Mouse (Mus musculus) forebrain, embryonic 10.5 days (tissue): Measurements from ENCODE around the gene Syt2. TPM values are rescaled to one million over a fixed set of nuclear protein-coding genes. Genes with fewer than 3 reads are reported as not detected.

Source experiments
- DNase-seq: peaks from one replicate; pipeline ENCODE4 v3.0.0-alpha.2; 2017; ENCODE audit warnings: low spot score; ENCODE audit errors: extremely low spot score
- H3K27ac ChIP-seq: fragments of 300-500 bp; sonication (generic); 2 replicates; pipeline ENCODE4 v1.5.1; 2016; ENCODE audit warnings: mild to moderate bottlenecking
- H3K27me3 ChIP-seq: fragments of 300-500 bp; sonication (generic); 2 replicates; pipeline ENCODE4 v1.6.1; 2016; ENCODE audit warnings: mild to moderate bottlenecking; ENCODE audit not compliant: poor library complexity, severe bottlenecking
- H3K36me3 ChIP-seq: fragments of 300-500 bp; sonication (generic); replicated peaks from 2 replicates; pipeline ENCODE4 v1.6.1; 2016; ENCODE audit warnings: mild to moderate bottlenecking, moderate library complexity
- H3K4me1 ChIP-seq: fragments of 300-500 bp; sonication (generic); 2 replicates; pipeline ENCODE4 v1.6.1; 2016
- H3K4me3 ChIP-seq: fragments of 300-500 bp; sonication (generic); 2 replicates; pipeline ENCODE4 v1.5.1; 2016; ENCODE audit warnings: mild to moderate bottlenecking, moderate library complexity
- H3K9me3 ChIP-seq: fragments of 300-500 bp; sonication (generic); 2 replicates; pipeline ENCODE4 v1.6.1; 2016; ENCODE audit warnings: mild to moderate bottlenecking, moderate library complexity
- WGBS: fragments of 180-500 bp; shearing (Covaris S2); methylation state at CpG from one replicate; pipeline ENCODE4 v1.1.7; 2016; 5-methylcytosine and 5-hydroxymethylcytosine counted together
- polyA plus RNA-seq: library from polyadenylated mRNA; unstranded; fragments of >200 nt; fragmentation: Nextera tagmentation; extraction: Ambion mirVana; gene quantifications from 2 replicates; pipeline ENCODE4 v1.2.1, GENCODE M21; 2016

The Syt2 gene
- 0.75 and 0.95 TPM in 2 replicates for polyA plus RNA-seq

DNA sequence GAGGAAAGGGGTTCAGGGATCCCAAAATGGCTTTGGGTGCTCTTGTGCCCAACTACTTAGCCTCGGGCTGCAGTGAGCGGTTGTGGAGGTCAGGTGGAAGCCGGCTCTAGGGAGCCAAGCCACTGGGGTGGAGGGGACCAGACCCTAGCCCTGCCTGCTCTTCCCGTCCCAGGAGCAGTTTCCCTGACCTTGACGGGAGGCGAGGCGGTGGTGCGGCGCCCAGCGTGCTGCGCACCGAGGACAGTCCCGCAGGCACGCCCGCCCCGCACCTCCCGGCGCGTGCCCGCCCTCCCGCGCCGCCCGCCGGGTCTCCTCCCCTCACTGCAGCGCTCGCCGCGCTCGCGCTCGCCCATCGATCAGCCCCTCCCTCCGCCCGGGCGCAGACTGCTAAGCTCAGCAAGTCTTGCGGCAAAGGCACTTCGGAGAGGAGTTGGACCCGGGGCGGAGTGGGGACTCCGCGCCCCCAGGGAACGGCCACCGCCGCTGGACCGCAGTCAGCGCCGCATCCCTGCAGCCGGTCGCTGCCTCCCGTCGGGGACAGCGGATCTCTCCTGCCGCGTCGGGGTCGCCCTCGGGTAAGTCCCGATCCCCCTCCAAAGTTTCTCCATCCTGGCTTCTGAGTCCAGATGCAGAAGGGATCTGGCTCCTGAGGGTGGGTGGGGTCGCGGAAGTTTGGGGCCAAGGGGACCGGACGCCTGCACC is at the start of gene Syt2:
TSS of gene Syt2 (plus strand) at position 417 of the 702 bp plus-strand sequence.
- Histone ChIP-seq H3K36me3 (no peaks in the 10 kb centered on the region), H3K4me1 (peaks cover 29% of the 10 kb centered on the region), H3K27me3 (peaks cover 100% of the 10 kb centered on the region), H3K4me3 (peak within 1 kb of the TSS; percentile 52), H3K9me3 (no peaks in the 10 kb centered on the region), H3K27ac (0 out of 2 replicates have a peak within 1 kb of the TSS, but pooled peaks have one; percentile 1)
- WGBS = under 1% methylated on average over 61 of the region's 63 CpGs
- peak; percentile 47 for DNase-seq

DNA sequence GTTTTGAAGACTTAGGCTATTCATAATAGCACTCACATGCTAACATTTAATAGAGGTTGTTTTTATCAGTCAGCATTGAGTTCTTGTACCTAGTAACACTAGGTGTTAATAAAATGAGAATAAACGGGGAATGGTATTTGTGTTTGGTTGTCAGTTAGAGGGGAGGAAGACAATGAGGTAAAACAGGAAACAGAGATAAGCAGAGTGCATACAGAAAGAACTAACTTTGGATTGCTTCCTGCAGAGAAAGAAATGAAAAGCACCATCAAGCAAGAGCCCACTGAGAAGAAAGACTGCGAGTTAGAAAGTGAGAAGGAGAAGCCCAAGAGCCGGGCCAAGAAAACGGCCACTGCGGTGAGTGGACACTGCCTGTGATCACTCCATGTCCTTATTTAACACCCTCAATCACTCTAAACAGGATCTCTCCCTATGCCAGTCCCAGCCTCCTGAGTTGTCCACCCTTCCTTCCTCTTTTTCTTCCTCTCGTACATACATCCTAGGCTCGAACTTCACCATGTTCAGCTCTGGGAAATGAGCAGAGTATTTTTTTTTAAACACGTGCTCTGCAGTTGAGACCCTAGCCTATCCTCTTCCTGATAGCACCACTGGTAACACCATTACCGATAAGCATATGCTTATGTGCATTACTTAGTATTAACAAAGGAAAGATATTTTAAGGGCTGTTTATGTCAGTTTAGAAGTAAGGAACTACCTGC is 49.0 kb upstream of the Syt2 start:
- Histone ChIP-seq H3K4me1 (no peaks in the 10 kb centered on the region), H3K4me3 (no peak overlapping the region), H3K36me3 (peaks cover 99% of the 10 kb centered on the region), H3K27me3 (no peaks in the 10 kb centered on the region), H3K27ac (no peak overlapping the region), H3K9me3 (no peaks in the 10 kb centered on the region)
- no peak for DNase-seq
- 90% methylated on average over 9 of the region's 9 CpGs for WGBS

DNA sequence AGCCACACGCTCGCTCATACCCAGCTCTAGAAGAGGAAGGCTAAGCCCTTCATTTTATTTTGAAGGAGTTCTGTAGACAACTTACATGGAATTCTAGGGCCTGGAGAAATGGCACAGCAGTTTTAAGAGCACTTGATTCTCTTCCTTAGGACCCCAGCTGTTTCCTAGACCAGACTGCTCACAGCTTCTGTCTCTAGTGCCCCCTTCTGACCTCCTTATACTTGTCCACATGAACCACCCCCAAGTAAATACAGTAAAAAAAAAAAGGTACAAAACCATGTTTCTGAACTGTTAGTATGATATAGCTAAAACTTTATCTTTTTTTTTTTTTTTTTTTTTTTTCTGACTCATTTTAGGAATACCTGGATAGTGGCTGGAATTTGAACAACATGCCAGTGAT is 42.4 kb upstream of the Syt2 start:
- WGBS = 97% methylated on average over 2 of the region's 2 CpGs
- H3K4me1 ChIP-seq = no peaks in the 10 kb centered on the region
- H3K27ac ChIP-seq = no peak overlapping the region
- H3K4me3 ChIP-seq = no peak overlapping the region
- H3K27me3 ChIP-seq = no peaks in the 10 kb centered on the region
- H3K9me3 ChIP-seq = no peaks in the 10 kb centered on the region
- H3K36me3 ChIP-seq = peaks cover 97% of the 10 kb centered on the region
- DNase-seq = no peak

DNA sequence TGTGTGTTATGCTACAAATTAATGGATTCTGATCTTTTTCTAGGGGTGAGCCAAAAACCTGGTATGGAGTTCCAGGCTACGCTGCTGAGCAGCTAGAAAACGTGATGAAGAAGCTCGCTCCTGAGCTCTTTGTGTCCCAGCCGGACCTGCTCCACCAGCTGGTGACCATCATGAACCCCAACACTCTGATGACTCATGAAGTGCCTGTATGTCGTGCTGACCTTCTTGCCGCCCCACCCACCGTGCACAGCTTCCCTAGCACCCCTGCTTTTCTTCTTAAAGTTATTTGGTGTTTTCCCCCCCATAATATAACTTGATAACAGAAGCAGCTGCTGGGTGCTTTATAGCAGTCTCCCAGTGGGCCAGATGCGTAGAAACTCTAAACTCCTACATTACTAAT is 40.8 kb upstream of the Syt2 start:
- Histone ChIP-seq H3K9me3 (no peaks in the 10 kb centered on the region), H3K27ac (no peak overlapping the region), H3K4me1 (no peaks in the 10 kb centered on the region), H3K36me3 (peaks cover 97% of the 10 kb centered on the region), H3K27me3 (no peaks in the 10 kb centered on the region), H3K4me3 (no peak overlapping the region)
- DNase-seq = no peak
- 94% methylated on average over 8 of the region's 8 CpGs for WGBS

DNA sequence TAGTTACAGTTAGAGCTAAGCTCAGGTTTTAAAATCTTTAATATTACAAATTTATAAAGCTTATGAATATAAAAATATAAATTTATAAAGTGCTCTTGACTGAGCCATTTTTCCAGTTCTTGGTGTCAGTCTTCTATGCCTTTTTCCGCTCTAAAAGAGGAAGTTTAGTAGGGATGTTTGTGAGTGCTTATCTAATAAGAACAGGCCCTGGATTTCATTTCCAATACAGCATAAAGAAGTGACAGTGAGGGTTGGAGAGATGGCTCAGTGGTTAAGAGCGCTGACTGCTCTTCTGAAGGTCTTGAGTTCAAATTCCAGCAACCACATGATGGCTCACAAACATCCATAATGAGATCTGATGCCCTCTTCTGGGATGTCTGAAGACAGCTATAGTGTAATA is 40.1 kb upstream of the Syt2 start:
- no peak overlapping the region for H3K27ac ChIP-seq
- H3K4me3 ChIP-seq = no peak overlapping the region
- no peak for DNase-seq
- WGBS = 94% methylated on average over 2 of the region's 2 CpGs
- H3K27me3 ChIP-seq = no peaks in the 10 kb centered on the region
- H3K36me3 ChIP-seq = peaks cover 97% of the 10 kb centered on the region
- no peaks in the 10 kb centered on the region for H3K9me3 ChIP-seq
- H3K4me1 ChIP-seq = no peaks in the 10 kb centered on the region

DNA sequence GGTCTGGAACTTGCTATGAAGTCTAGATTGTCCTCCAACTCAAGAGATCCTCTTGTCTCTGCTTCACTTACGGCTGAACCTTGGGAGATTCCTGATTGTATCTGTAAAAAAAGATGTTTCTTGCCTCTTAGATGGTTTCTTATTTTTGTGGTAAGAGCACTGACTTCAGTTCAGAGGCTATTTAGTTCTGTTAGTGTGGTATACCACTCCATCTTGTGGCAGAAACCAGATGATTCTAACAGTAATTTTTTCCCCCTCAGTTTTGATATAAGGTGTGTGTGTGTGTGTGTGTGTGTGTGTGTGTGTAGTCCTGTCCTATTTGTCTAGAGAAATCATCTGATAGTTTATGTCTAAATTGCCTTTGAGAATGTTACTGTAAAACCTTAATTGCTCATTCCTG is 39.2 kb upstream of the Syt2 start:
- Histone ChIP-seq H3K27ac (no peak overlapping the region), H3K9me3 (no peaks in the 10 kb centered on the region), H3K4me1 (no peaks in the 10 kb centered on the region), H3K27me3 (no peaks in the 10 kb centered on the region), H3K36me3 (peaks cover 96% of the 10 kb centered on the region), H3K4me3 (no peak overlapping the region)
- DNase-seq = no peak
- WGBS = 98% methylated on average over 1 of the region's 1 CpGs

DNA sequence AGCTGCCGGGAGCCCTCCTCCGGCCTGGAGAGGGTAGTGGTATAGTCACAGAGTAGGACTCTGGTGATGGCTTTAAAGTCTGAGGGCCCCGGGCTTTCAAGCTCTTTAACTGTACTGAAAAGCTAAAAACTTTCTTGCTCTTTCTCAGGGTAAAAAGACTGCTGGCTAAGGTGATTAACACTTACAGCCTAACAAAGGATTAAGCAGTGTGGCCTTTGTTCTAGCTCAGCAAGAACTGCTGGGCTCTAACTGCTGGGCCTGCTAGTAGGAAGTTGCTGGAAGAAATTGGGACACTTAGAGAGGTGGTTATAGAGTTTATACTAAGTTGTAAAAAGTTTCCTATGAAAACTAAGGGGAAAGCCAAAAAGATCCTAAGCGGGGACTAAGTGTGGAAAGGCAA is 37.3 kb upstream of the Syt2 start:
- WGBS = 53% methylated on average over 4 of the region's 4 CpGs
- no peaks in the 10 kb centered on the region for H3K27me3 ChIP-seq

DNA sequence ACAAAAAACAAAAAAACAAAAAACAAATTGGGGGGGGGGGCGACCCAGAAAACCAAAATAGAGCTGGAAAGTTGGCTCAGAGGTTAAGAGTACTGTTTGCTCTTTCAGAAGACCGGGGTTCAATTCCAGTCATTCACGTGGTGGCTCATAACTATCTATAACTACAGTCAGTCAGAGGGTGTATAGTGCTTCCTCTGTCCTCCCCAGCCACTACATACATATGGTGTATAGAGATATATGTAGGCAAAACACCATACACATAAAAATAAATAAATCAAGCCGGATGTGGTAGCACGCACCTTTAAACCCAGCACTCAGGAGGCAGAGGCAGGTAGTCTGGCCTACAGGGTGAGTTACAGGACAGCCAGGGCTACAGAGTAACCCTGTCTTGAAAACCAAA is 31.9 kb upstream of the Syt2 start:
- 94% methylated on average over 5 of the region's 5 CpGs for WGBS
- DNase-seq = no peak
- Histone ChIP-seq H3K36me3 (peaks cover 98% of the 10 kb centered on the region), H3K4me1 (no peaks in the 10 kb centered on the region), H3K27me3 (no peaks in the 10 kb centered on the region), H3K27ac (no peak overlapping the region), H3K4me3 (no peak overlapping the region), H3K9me3 (no peaks in the 10 kb centered on the region)

More for the DNA sequence above, 37.3 kb upstream of the Syt2 start:
- DNase-seq = no peak
- Histone ChIP-seq H3K9me3 (no peaks in the 10 kb centered on the region), H3K4me3 (no peak overlapping the region), H3K27ac (no peak overlapping the region), H3K36me3 (peaks cover 99% of the 10 kb centered on the region), H3K4me1 (no peaks in the 10 kb centered on the region)

DNA sequence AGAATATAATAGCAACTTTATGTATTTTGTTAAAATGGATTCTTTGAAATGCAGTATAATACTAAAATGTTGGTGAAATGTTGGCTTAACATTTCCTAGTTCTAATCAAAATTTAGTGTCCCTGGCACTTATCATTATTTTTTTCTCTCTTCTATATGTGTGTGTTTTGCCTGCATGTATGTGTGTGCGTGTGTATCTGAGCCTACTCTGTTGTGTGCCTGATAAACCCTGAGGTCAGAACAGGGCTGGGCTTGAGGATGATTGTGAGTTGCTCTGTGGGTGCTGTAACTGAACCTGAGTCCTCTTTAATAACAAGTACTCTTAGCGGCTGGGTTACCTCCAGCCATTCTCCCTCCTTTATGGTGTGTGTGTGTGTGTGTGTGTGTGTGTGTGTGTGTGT is 31.5 kb upstream of the Syt2 start:
- Histone ChIP-seq H3K27ac (no peak overlapping the region), H3K4me3 (no peak overlapping the region), H3K9me3 (no peaks in the 10 kb centered on the region), H3K27me3 (no peaks in the 10 kb centered on the region), H3K4me1 (no peaks in the 10 kb centered on the region), H3K36me3 (peaks cover 98% of the 10 kb centered on the region)
- 94% methylated on average over 2 of the region's 2 CpGs for WGBS
- no peak for DNase-seq

DNA sequence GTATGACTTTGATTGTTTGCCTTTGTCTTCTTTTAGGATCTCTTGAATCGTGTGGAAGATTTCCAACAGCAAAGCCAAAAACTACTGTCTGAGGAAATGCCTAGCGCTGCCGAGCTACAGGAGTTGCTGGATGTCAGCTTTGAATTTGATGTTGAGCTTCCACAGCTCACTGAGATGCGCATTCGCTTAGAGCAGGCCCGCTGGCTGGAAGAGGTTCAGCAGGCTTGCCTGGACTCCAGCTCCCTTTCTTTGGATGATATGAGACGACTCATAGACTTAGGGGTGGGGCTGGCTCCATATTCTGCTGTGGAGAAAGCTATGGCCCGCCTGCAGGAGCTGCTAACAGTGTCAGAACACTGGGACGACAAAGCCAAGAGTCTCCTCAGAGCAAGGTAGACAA is 28.8 kb upstream of the Syt2 start:
- H3K4me3 ChIP-seq = no peak overlapping the region
- DNase-seq = no peak
- H3K9me3 ChIP-seq = no peaks in the 10 kb centered on the region
- no peaks in the 10 kb centered on the region for H3K27me3 ChIP-seq
- no peaks in the 10 kb centered on the region for H3K4me1 ChIP-seq
- H3K27ac ChIP-seq = no peak overlapping the region
- 91% methylated on average over 9 of the region's 9 CpGs for WGBS
- peaks cover 99% of the 10 kb centered on the region for H3K36me3 ChIP-seq

DNA sequence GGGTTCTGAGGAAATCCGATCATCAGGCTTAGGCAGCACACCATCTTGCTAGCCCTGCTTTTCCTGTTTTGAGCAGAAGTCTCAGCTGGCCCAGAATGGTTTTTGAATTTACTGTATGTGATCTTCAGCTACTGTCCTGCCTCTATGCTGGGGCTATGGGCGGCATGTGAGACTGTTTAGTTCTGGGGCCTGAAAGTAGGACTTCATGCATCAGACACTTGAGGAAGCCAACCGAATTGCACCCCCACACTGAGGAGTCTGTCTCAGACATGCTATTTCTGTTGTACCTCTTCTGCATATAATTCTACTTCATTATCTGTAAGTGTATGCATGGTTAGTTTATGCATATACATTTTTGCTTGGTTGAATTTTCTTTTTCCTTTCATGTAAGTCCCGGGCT is 21.2 kb upstream of the Syt2 start:
- no peaks in the 10 kb centered on the region for H3K4me1 ChIP-seq
- H3K4me3 ChIP-seq = no peak overlapping the region
- DNase-seq = no peak
- no peaks in the 10 kb centered on the region for H3K27me3 ChIP-seq
- no peak overlapping the region for H3K27ac ChIP-seq
- 95% methylated on average over 4 of the region's 4 CpGs for WGBS
- no peaks in the 10 kb centered on the region for H3K9me3 ChIP-seq
- H3K36me3 ChIP-seq = peaks cover 100% of the 10 kb centered on the region

DNA sequence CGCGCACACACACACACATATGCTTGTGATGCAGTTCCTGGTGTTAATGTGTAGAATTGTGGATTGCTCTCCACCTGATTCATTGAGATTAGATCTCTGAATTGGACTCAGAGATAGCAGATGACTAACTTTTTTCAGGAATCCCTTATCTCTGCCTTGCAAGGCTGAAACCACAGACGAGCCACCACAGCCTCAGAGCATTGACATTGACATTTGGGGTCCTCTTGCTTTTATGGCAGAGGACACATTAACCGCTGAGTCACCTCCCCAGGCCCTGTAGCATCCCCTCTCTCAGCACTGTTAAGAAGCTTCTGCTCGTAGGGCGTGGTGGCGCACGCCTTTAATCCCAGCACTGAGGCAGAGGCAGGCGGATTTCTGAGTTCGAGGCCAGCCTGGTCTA is 17.0 kb upstream of the Syt2 start:
- WGBS = 96% methylated on average over 10 of the region's 10 CpGs
- DNase-seq = no peak
- Histone ChIP-seq H3K4me3 (no peak overlapping the region), H3K9me3 (no peaks in the 10 kb centered on the region), H3K27me3 (no peaks in the 10 kb centered on the region), H3K36me3 (peaks cover 100% of the 10 kb centered on the region), H3K27ac (no peak overlapping the region), H3K4me1 (no peaks in the 10 kb centered on the region)

DNA sequence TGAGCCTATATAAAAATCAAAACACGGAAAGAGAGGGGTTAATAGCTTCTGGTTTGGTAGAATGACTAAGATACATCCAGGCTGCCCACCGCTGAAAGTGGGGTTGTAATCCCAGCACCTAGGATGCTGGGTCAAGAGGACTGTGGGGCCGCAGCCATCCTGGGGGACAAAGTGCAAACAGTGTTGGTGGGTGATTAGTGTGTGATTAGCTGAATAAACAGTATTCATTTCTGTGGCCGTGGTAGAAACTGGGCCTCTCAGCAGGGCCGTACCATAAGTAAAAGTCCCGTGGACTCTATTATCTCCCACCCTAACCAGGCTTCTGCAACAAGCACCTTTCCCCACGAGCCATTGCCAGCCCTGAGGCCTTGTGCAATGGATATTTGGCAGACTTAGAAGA is 12.2 kb upstream of the Syt2 start:
- H3K4me1 ChIP-seq = peaks cover 13% of the 10 kb centered on the region; the same call in 1 of the 2 replicates
- H3K4me3 ChIP-seq = no peak overlapping the region
- H3K27me3 ChIP-seq = no peaks in the 10 kb centered on the region
- DNase-seq = no peak
- H3K36me3 ChIP-seq = peaks cover 58% of the 10 kb centered on the region
- H3K9me3 ChIP-seq = no peaks in the 10 kb centered on the region
- H3K27ac ChIP-seq = no peak overlapping the region
- 88% methylated on average over 7 of the region's 7 CpGs for WGBS
